Mouse (Mus musculus): ENCODE measurements around the gene Atxn2. TPM values are rescaled to one million over a fixed set of nuclear protein-coding genes. Genes with fewer than 3 reads are reported as not detected.
A peak's percentile ranks its signal among the peaks of the same experiment; 100 is the strongest.

The Atxn2 gene
- total and polyA plus RNA-seq, 3 experiments: 7.7 to 58.4 (median 8.3) TPM

DNA sequence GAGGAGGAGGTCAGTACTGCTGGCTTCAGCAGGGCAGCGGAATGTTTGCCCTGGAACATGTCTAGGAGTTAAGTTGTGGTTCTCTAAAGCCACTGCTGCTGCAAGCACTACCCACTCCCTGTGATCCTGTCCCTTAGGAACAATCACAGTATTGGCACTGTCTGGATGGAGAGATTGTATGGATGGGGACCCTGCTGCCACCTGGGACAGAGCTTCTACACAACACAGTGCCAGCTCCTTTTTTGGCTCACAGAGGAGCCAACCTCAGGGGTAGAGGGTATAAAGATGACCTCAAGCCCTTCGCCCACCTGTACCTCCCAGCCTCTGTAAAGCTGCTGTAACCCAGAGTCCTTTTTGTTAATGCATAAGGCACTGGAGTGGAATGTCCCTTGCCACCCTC is 105.5 kb downstream of the Atxn2 start:
- dilution Hi-C loops (cut with MboI; ENCODE audit: extremely low pct_ligation_motif_present, extremely low pct_unique_long_range_greater_than_20kb, low sequenced_read_pairs) (no loop called here), in situ Hi-C loops (cut with MboI; ENCODE audit: low pct_ligation_motif_present, low pct_unique_long_range_greater_than_20kb, low sequenced_read_pairs) (no loop called here)
- H3K4me1 ChIP-seq (ENCODE audit: control insufficient read depth in 1 of 2, insufficient read depth in 2 of 2): peaks cover 13 to 30% of the 10 kb centered on the region in 2 experiments
- H3K36me3 ChIP-seq (replicated peaks in 1 of 2; ENCODE audit: control insufficient read depth in 1 of 2, insufficient read depth in 1 of 2, low read length in 1 of 2): peaks cover 93 to 98% of the 10 kb centered on the region in 2 experiments
- H3K27me3 ChIP-seq (replicated peaks): no peaks in the 10 kb centered on the region
- H3K9ac ChIP-seq (ENCODE audit: insufficient read depth, low read depth): no peak overlapping the region
- no peak overlapping the region for H3K27ac ChIP-seq (ENCODE audit: insufficient read depth, low read depth)
- H3K9me3 ChIP-seq (replicated peaks; ENCODE audit: low read length): no peaks in the 10 kb centered on the region
- TF ChIP-seq MAFK (IDR thresholded peaks at IDR 0.05; ENCODE audit: insufficient replicate concordance, low read length): no peak
- TF ChIP-seq ZMIZ1 (IDR thresholded peaks at IDR 0.05; ENCODE audit: low read depth, low read length): 0 out of 2 replicates have a peak, but pooled peaks have one; percentile 2
- no peak overlapping the region for H3K4me3 ChIP-seq (replicated peaks in 1 of 3; ENCODE audit: low read depth in 2 of 3, low read length in 2 of 3, poor library complexity in 1 of 3)
- H3K4me2 ChIP-seq (ENCODE audit: insufficient read depth, low read depth, poor library complexity, severe bottlenecking): no peak overlapping the region
- DNase-seq (ENCODE audit: extremely low read depth): no peak
- peaks cover 11% of the 10 kb centered on the region for H3K79me2 ChIP-seq (replicated peaks; ENCODE audit: control insufficient read depth, extremely low read depth, insufficient read depth, poor library complexity, severe bottlenecking)

DNA sequence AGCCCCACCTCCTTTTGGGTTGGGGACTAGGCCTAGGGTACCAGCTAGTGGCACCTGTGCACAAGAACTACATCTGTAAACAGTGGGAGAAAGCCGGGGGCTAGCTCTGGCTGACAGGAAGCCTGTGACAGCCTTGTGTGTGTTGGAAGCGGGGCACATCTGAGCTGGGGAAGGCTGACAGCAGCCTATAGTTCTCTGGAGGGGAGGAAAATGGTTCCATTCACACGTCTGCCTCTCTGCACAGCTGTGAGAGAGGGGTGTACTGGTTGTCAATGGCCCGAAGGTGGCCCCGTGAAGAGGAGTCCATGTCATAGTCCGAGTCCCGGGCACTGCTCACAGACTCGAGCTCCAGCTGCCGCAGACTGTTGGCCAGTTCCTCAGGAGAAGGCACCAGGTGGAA is 106.4 kb downstream of the Atxn2 start:
- no peak overlapping the region for H3K27ac ChIP-seq (ENCODE audit: insufficient read depth, low read depth)
- no peak overlapping the region for H3K4me2 ChIP-seq (ENCODE audit: insufficient read depth, low read depth, poor library complexity, severe bottlenecking)
- DNase-seq (ENCODE audit: extremely low read depth): no peak
- peaks cover 89 to 98% of the 10 kb centered on the region in 2 experiments for H3K36me3 ChIP-seq (replicated peaks in 1 of 2; ENCODE audit: control insufficient read depth in 1 of 2, insufficient read depth in 1 of 2, low read length in 1 of 2)
- TF ChIP-seq MAFK (IDR thresholded peaks at IDR 0.05; ENCODE audit: insufficient replicate concordance, low read length): no peak
- TF ChIP-seq EP300 (IDR thresholded peaks at IDR 0.05; ENCODE audit: low read length): no peak
- no peak for TF ChIP-seq TCF12 (IDR thresholded peaks at IDR 0.05; ENCODE audit: low read depth, low read length)
- TF ChIP-seq NELFE (IDR thresholded peaks at IDR 0.05; ENCODE audit: low read depth, low read length): no peak
- TF ChIP-seq USF2 (conservative IDR thresholded peaks at IDR 0.05; ENCODE audit: low read depth, low read length): no peak
- no peak for TF ChIP-seq MYC (IDR thresholded peaks at IDR 0.05; ENCODE audit: low read depth, low read length)
- TF ChIP-seq MEF2A (IDR thresholded peaks at IDR 0.05; ENCODE audit: borderline replicate concordance, low read depth, low read length): no peak
- TF ChIP-seq ZMIZ1 (IDR thresholded peaks at IDR 0.05; ENCODE audit: low read depth, low read length): no peak
- TF ChIP-seq ETS1 (conservative IDR thresholded peaks at IDR 0.05; ENCODE audit: low read depth, low read length): no peak
- TF ChIP-seq POLR2A (IDR thresholded peaks at IDR 0.05; ENCODE audit: low read depth, low read length): no peak
- no peak for TF ChIP-seq KAT2A (IDR thresholded peaks at IDR 0.05; ENCODE audit: insufficient replicate concordance, low read length)
- no peak for TF ChIP-seq CTCF (conservative IDR thresholded peaks at IDR 0.05 in 1 of 2, IDR thresholded peaks at IDR 0.05 in 1 of 2; ENCODE audit: low read depth in 2 of 2, low read length in 2 of 2)
- no peak for TF ChIP-seq JUND (conservative IDR thresholded peaks at IDR 0.05; ENCODE audit: low read depth, low read length)
- no peak for TF ChIP-seq PAX5 (IDR thresholded peaks at IDR 0.05; ENCODE audit: low read length)
- no peak for TF ChIP-seq BHLHE40 (IDR thresholded peaks at IDR 0.05; ENCODE audit: low read depth, low read length)
- H3K4me1 ChIP-seq (ENCODE audit: control insufficient read depth in 1 of 2, insufficient read depth in 2 of 2): peaks cover 6 to 26% of the 10 kb centered on the region in 2 experiments
- H3K4me3 ChIP-seq (replicated peaks in 1 of 3; ENCODE audit: low read depth in 2 of 3, low read length in 2 of 3, poor library complexity in 1 of 3): no peak overlapping the region
- H3K9ac ChIP-seq (ENCODE audit: insufficient read depth, low read depth): no peak overlapping the region
- H3K9me3 ChIP-seq (replicated peaks; ENCODE audit: low read length): no peaks in the 10 kb centered on the region
- in situ Hi-C loops (cut with MboI; ENCODE audit: low pct_ligation_motif_present, low pct_unique_long_range_greater_than_20kb, low sequenced_read_pairs) (no loop called here), dilution Hi-C loops (cut with MboI; ENCODE audit: extremely low pct_ligation_motif_present, extremely low pct_unique_long_range_greater_than_20kb, low sequenced_read_pairs) (no loop called here)
- no peaks in the 10 kb centered on the region for H3K27me3 ChIP-seq (replicated peaks)
- peaks cover 17% of the 10 kb centered on the region for H3K79me2 ChIP-seq (replicated peaks; ENCODE audit: control insufficient read depth, extremely low read depth, insufficient read depth, poor library complexity, severe bottlenecking)

DNA sequence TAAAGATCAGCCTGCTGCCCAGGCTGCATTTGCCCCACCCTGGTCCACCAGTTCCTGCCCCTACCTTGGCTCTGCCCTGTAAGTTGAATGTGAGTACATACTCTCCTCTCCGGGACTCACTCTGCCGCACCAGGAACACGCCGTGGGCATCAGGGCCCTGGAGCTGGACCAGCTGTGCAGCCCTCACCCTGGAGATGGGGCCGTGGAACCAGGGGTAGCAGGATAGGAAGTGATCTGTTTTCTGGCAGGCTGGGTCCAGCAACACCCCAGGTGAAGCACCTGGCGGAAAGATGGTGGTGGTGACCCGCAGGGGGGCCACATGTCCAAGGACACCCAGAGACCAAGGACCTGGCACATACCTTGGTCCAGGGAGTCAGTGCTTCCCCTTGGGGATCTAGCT is 107.3 kb downstream of the Atxn2 start:
- in situ Hi-C loops (cut with MboI; ENCODE audit: low pct_ligation_motif_present, low pct_unique_long_range_greater_than_20kb, low sequenced_read_pairs): no loop called here
- no peaks in the 10 kb centered on the region for H3K27me3 ChIP-seq (replicated peaks)
- H3K4me3 ChIP-seq (replicated peaks in 1 of 3; ENCODE audit: low read depth in 2 of 3, low read length in 2 of 3, poor library complexity in 1 of 3): no peak overlapping the region
- TF ChIP-seq MAFK (IDR thresholded peaks at IDR 0.05; ENCODE audit: insufficient replicate concordance, low read length): no peak
- TF ChIP-seq BHLHE40 (IDR thresholded peaks at IDR 0.05; ENCODE audit: low read depth, low read length): no peak
- no peak for TF ChIP-seq MAZ (IDR thresholded peaks at IDR 0.05; ENCODE audit: low read depth, low read length)
- no peak for TF ChIP-seq CHD1 (IDR thresholded peaks at IDR 0.05; ENCODE audit: low read depth, low read length)
- TF ChIP-seq PAX5 (IDR thresholded peaks at IDR 0.05; ENCODE audit: low read length): no peak
- TF ChIP-seq JUN (IDR thresholded peaks at IDR 0.05; ENCODE audit: insufficient read depth, low read depth, low read length): no peak
- no peak for TF ChIP-seq MEF2A (IDR thresholded peaks at IDR 0.05; ENCODE audit: borderline replicate concordance, low read depth, low read length)
- TF ChIP-seq MYC (IDR thresholded peaks at IDR 0.05; ENCODE audit: low read depth, low read length): no peak
- TF ChIP-seq CHD2 (IDR thresholded peaks at IDR 0.05; ENCODE audit: low read length): no peak
- TF ChIP-seq JUND (conservative IDR thresholded peaks at IDR 0.05; ENCODE audit: low read depth, low read length): no peak
- TF ChIP-seq NELFE (IDR thresholded peaks at IDR 0.05; ENCODE audit: low read depth, low read length): no peak
- no peak for TF ChIP-seq E2F4 (IDR thresholded peaks at IDR 0.05; ENCODE audit: insufficient replicate concordance, low read depth, low read length)
- TF ChIP-seq POLR2A (IDR thresholded peaks at IDR 0.05; ENCODE audit: low read depth, low read length): no peak
- no peak overlapping the region for H3K4me2 ChIP-seq (ENCODE audit: insufficient read depth, low read depth, poor library complexity, severe bottlenecking)
- H3K36me3 ChIP-seq (replicated peaks in 1 of 2; ENCODE audit: control insufficient read depth in 1 of 2, insufficient read depth in 1 of 2, low read length in 1 of 2): peaks cover 90 to 98% of the 10 kb centered on the region in 2 experiments
- no peaks in the 10 kb centered on the region for H3K9me3 ChIP-seq (replicated peaks; ENCODE audit: low read length)
- no peak overlapping the region for H3K9ac ChIP-seq (ENCODE audit: insufficient read depth, low read depth)
- peaks cover 24% of the 10 kb centered on the region for H3K79me2 ChIP-seq (replicated peaks; ENCODE audit: control insufficient read depth, extremely low read depth, insufficient read depth, poor library complexity, severe bottlenecking)
- dilution Hi-C loops (cut with MboI; ENCODE audit: extremely low pct_ligation_motif_present, extremely low pct_unique_long_range_greater_than_20kb, low sequenced_read_pairs): no loop called here
- no peak for DNase-seq (ENCODE audit: extremely low read depth)
- peaks cover 8 to 27% of the 10 kb centered on the region in 2 experiments for H3K4me1 ChIP-seq (ENCODE audit: control insufficient read depth in 1 of 2, insufficient read depth in 2 of 2)
- H3K27ac ChIP-seq (ENCODE audit: insufficient read depth, low read depth): no peak overlapping the region

Data from CH12.LX (cell line).